Mouse (Mus musculus): ENCODE measurements at regions not wholly inside any gene's neighbourhood (a gene's known extent, or its start where the extent isn't known, plus 50 kb on each side); places are given as distances from the start of the nearest gene placed in this dataset.

- no peak overlapping the region for H3K4me3 ChIP-seq
- no peaks in the 10 kb centered on the region for H3K9me3 ChIP-seq
- no peaks in the 10 kb centered on the region for H3K27me3 ChIP-seq (ENCODE audit: poor library complexity, severe bottlenecking)
- no peak overlapping the region for H3K27ac ChIP-seq
- H3K36me3 ChIP-seq (replicated peaks), result no peaks in the 10 kb centered on the region
- peaks cover 7% of the 10 kb centered on the region; the same call in 1 of the 2 replicates for H3K4me1 ChIP-seq
- DNase-seq (ENCODE audit: extremely low spot score, low spot score), result no peak
- WGBS, result 88% methylated on average over 4 of the region's 4 CpGs
Observed at GRCm38 (mm10) chr14:104698962-104699361, 176.5 kb upstream of the Rnf219 start.

- no peak for DNase-seq (ENCODE audit: extremely low spot score, low spot score)
- Histone ChIP-seq H3K4me3 (no peak overlapping the region), H3K4me1 (peaks cover 4% of the 10 kb centered on the region; the same call in 1 of the 2 replicates), H3K27ac (no peak overlapping the region), H3K27me3 (ENCODE audit: poor library complexity, severe bottlenecking) (no peaks in the 10 kb centered on the region), H3K9me3 (no peaks in the 10 kb centered on the region), H3K36me3 (replicated peaks) (no peaks in the 10 kb centered on the region)
- 84% methylated on average over 4 of the region's 4 CpGs for WGBS
Observed at GRCm38 (mm10) chr14:104695101-104695500, 172.7 kb upstream of the Rnf219 start.

DNA sequence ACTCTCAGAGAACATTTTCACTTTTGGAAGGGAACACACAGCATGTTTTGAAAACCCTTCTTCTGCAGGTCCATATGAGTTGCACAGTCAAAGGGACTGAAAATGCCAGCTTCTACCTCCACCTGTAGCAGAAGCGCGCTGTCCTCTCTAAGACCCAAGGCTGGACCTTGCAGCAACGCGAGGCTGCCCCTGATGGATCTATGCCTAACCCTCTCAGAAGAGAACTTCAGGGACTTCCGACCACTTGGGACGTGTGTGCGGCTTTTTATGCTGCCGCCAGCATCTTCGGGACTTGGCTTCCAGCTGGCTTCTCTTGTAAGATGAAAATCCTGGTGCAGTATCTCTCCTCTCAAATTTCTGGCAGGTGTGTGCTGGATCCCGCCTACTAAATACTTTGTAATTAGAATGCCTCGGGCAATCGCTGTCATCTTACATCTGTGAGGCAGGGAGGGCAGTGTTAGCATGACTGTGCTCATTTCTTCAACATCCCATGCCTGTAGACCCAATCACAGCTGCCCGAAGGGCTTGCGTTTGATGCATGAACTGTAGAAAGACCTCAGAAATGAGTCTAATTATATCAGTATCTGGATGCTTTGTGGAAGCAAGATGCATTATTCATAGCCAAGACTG, 171.8 kb upstream of the Rnf219 start:
- H3K27ac ChIP-seq, result no peak overlapping the region
- no peaks in the 10 kb centered on the region for H3K9me3 ChIP-seq
- peaks cover 4% of the 10 kb centered on the region; the same call in 1 of the 2 replicates for H3K4me1 ChIP-seq
- WGBS, result 85% methylated on average over 14 of the region's 14 CpGs
- DNase-seq (ENCODE audit: extremely low spot score, low spot score), result no peak
- no peaks in the 10 kb centered on the region for H3K36me3 ChIP-seq (replicated peaks)
- H3K27me3 ChIP-seq (ENCODE audit: poor library complexity, severe bottlenecking), result no peaks in the 10 kb centered on the region
- H3K4me3 ChIP-seq, result no peak overlapping the region

GRCm38 (mm10) chr14:104692616-104693015, 170.2 kb upstream of the Rnf219 start:
- no peak overlapping the region for H3K27ac ChIP-seq
- no peaks in the 10 kb centered on the region for H3K9me3 ChIP-seq
- no peaks in the 10 kb centered on the region for H3K27me3 ChIP-seq (ENCODE audit: poor library complexity, severe bottlenecking)
- no peaks in the 10 kb centered on the region for H3K36me3 ChIP-seq (replicated peaks)
- peaks cover 4% of the 10 kb centered on the region; the same call in 1 of the 2 replicates for H3K4me1 ChIP-seq
- WGBS, result 93% methylated on average over 5 of the region's 5 CpGs
- H3K4me3 ChIP-seq, result no peak overlapping the region
- DNase-seq (ENCODE audit: extremely low spot score, low spot score), result no peak

GRCm38 (mm10) chr14:104688440-104688839, 166.0 kb upstream of the Rnf219 start:
- H3K9me3 ChIP-seq, result no peaks in the 10 kb centered on the region

GRCm38 (mm10) chr14:104676810-104677209, 154.4 kb upstream of the Rnf219 start:
- no peaks in the 10 kb centered on the region for H3K9me3 ChIP-seq
- peak; percentile 18 for DNase-seq (ENCODE audit: extremely low spot score, low spot score)
- H3K27ac ChIP-seq, result peak overlapping the region; percentile 35; the same call in 1 of the 2 replicates
- H3K36me3 ChIP-seq (replicated peaks), result no peaks in the 10 kb centered on the region
- H3K27me3 ChIP-seq (ENCODE audit: poor library complexity, severe bottlenecking), result peaks cover 9% of the 10 kb centered on the region; the same call in 1 of the 2 replicates
- H3K4me1 ChIP-seq, result peaks cover 11% of the 10 kb centered on the region
- no peak overlapping the region for H3K4me3 ChIP-seq
- 19% methylated on average over 7 of the region's 7 CpGs for WGBS

More at GRCm38 (mm10) chr14:104688440-104688839, 166.0 kb upstream of the Rnf219 start:
- no peak overlapping the region for H3K4me3 ChIP-seq
- WGBS, result 89% methylated on average over 3 of the region's 3 CpGs
- H3K4me1 ChIP-seq, result no peaks in the 10 kb centered on the region
- H3K27ac ChIP-seq, result no peak overlapping the region
- DNase-seq (ENCODE audit: extremely low spot score, low spot score), result no peak
- no peaks in the 10 kb centered on the region for H3K27me3 ChIP-seq (ENCODE audit: poor library complexity, severe bottlenecking)
- H3K36me3 ChIP-seq (replicated peaks), result no peaks in the 10 kb centered on the region

DNA sequence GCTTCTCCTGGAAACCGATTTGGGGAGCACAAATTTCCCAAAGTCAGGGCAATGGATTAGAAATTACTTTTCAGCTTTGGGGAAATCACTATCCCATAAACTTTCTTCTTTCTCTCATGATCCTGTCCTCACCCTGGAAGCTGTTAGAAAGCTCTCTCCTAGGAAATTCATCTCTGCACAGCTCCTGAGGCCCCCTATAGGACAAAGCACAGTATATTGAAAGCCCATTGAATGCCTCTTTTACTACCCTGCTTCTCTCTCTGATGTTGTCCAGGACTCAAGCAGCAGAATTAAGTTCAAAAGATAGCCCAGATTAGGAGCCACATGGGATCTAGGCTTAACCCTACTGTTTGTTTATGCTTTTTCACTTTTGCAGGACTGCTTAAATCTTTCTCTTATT, 139.3 kb upstream of the Rnf219 start:
- Histone ChIP-seq H3K4me3 (no peak overlapping the region), H3K27ac (no peak overlapping the region), H3K9me3 (no peaks in the 10 kb centered on the region), H3K36me3 (replicated peaks) (no peaks in the 10 kb centered on the region), H3K4me1 (peaks cover 5% of the 10 kb centered on the region; the same call in 1 of the 2 replicates), H3K27me3 (ENCODE audit: poor library complexity, severe bottlenecking) (no peaks in the 10 kb centered on the region)
- WGBS, result 68% methylated on average over 1 of the region's 1 CpGs
- no peak for DNase-seq (ENCODE audit: extremely low spot score, low spot score)

DNA sequence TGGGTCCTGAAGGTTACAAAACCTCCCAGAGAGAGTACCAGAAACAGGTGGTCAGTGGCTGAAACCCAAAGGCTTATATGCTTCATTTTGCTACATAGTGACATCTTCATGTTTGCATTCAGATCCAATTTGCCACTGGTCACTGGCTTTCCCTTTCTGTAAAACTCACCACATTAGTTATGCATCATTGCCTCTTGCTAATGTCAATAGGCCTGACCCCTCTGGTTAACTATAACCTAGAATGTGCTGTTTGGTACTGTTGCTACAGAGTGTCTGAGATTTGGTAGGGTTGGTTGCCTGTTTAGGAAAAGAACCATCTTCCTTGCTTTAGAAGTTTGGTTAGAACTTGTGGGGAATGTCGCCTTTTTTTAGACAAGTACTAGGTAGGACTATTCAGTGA, 136.3 kb upstream of the Rnf219 start:
- 96% methylated on average over 1 of the region's 1 CpGs for WGBS
- Histone ChIP-seq H3K9me3 (no peaks in the 10 kb centered on the region), H3K4me1 (peaks cover 5% of the 10 kb centered on the region; the same call in 1 of the 2 replicates), H3K27ac (no peak overlapping the region), H3K4me3 (no peak overlapping the region), H3K27me3 (ENCODE audit: poor library complexity, severe bottlenecking) (no peaks in the 10 kb centered on the region), H3K36me3 (replicated peaks) (no peaks in the 10 kb centered on the region)
- no peak for DNase-seq (ENCODE audit: extremely low spot score, low spot score)

GRCm38 (mm10) chr14:104649980-104650379, 127.5 kb upstream of the Rnf219 start:
- peaks cover 8% of the 10 kb centered on the region; the same call in 1 of the 2 replicates for H3K27me3 ChIP-seq (ENCODE audit: poor library complexity, severe bottlenecking)
- peaks cover 12% of the 10 kb centered on the region for H3K4me1 ChIP-seq
- no peaks in the 10 kb centered on the region for H3K36me3 ChIP-seq (replicated peaks)
- DNase-seq (ENCODE audit: extremely low spot score, low spot score), result no peak
- H3K9me3 ChIP-seq, result peaks cover 3% of the 10 kb centered on the region; the same call in 1 of the 2 replicates
- 86% methylated on average over 5 of the region's 5 CpGs for WGBS
- no peak overlapping the region for H3K27ac ChIP-seq
- no peak overlapping the region for H3K4me3 ChIP-seq

GRCm38 (mm10) chr14:104644626-104645025, 122.2 kb upstream of the Rnf219 start:
- Histone ChIP-seq H3K27me3 (ENCODE audit: poor library complexity, severe bottlenecking) (no peaks in the 10 kb centered on the region), H3K4me1 (peaks cover 29% of the 10 kb centered on the region), H3K9me3 (no peaks in the 10 kb centered on the region), H3K36me3 (replicated peaks) (no peaks in the 10 kb centered on the region), H3K4me3 (no peak overlapping the region), H3K27ac (no peak overlapping the region)
- DNase-seq (ENCODE audit: extremely low spot score, low spot score), result no peak
- 92% methylated on average over 4 of the region's 4 CpGs for WGBS

GRCm38 (mm10) chr14:104642783-104643182, 120.3 kb upstream of the Rnf219 start:
- no peak for DNase-seq (ENCODE audit: extremely low spot score, low spot score)
- Histone ChIP-seq H3K4me3 (no peak overlapping the region), H3K27me3 (ENCODE audit: poor library complexity, severe bottlenecking) (no peaks in the 10 kb centered on the region), H3K9me3 (no peaks in the 10 kb centered on the region), H3K36me3 (replicated peaks) (no peaks in the 10 kb centered on the region), H3K27ac (no peak overlapping the region), H3K4me1 (peaks cover 38% of the 10 kb centered on the region)
- 75% methylated on average over 6 of the region's 6 CpGs for WGBS

GRCm38 (mm10) chr14:104639300-104639699, 116.9 kb upstream of the Rnf219 start:
- H3K36me3 ChIP-seq (replicated peaks), result no peaks in the 10 kb centered on the region
- DNase-seq (ENCODE audit: extremely low spot score, low spot score), result no peak
- H3K27me3 ChIP-seq (ENCODE audit: poor library complexity, severe bottlenecking), result no peaks in the 10 kb centered on the region
- WGBS, result 48% methylated on average over 7 of the region's 7 CpGs
- H3K4me1 ChIP-seq, result peaks cover 38% of the 10 kb centered on the region
- no peaks in the 10 kb centered on the region for H3K9me3 ChIP-seq
- no peak overlapping the region for H3K4me3 ChIP-seq
- H3K27ac ChIP-seq, result no peak overlapping the region

- Histone ChIP-seq H3K27me3 (ENCODE audit: poor library complexity, severe bottlenecking) (no peaks in the 10 kb centered on the region), H3K4me3 (no peak overlapping the region), H3K4me1 (no peaks in the 10 kb centered on the region), H3K9me3 (no peaks in the 10 kb centered on the region), H3K27ac (no peak overlapping the region), H3K36me3 (replicated peaks) (no peaks in the 10 kb centered on the region)
- 93% methylated on average over 3 of the region's 3 CpGs for WGBS
- no peak for DNase-seq (ENCODE audit: extremely low spot score, low spot score)
Observed at GRCm38 (mm10) chr14:104611467-104611866, 89.0 kb upstream of the Rnf219 start.

All from forebrain, embryonic 10.5 days (tissue).